Mouse (Mus musculus) myocyte (in vitro differentiated cells): Measurements from ENCODE around the gene Foxr1. TPM values are rescaled to one million over a fixed set of nuclear protein-coding genes. Genes with fewer than 3 reads are reported as not detected.
A peak's percentile ranks its signal among the peaks of the same experiment; 100 is the strongest.

Source experiments
- H3K27me3 ChIP-seq: one replicate; pipeline ENCODE4 v1.6.1; 2011; ENCODE audit not compliant: control insufficient read depth, insufficient read depth, insufficient read length
- H3K36me3 ChIP-seq: one replicate; pipeline ENCODE4 v1.6.1; 2011; ENCODE audit not compliant: control insufficient read depth, insufficient read depth
- H3K4me2 ChIP-seq: one replicate; pipeline ENCODE4 v1.6.1; 2011; ENCODE audit warnings: low read depth, control low read depth
- H3K4me3 ChIP-seq: one replicate; pipeline ENCODE4 v1.5.1; 2011; ENCODE audit warnings: mild to moderate bottlenecking, control low read depth, moderate library complexity
- H3K79me2 ChIP-seq: one replicate; pipeline ENCODE4 v1.6.1; 2011; ENCODE audit not compliant: control insufficient read depth, insufficient read depth
- H3ac ChIP-seq: one replicate; pipeline ENCODE4 v1.6.1; 2011; ENCODE audit not compliant: control insufficient read depth, insufficient read length
- CEBPB ChIP-seq: IDR thresholded peaks from 2 replicates; pipeline ENCODE4 v1.6.1; 2011; ENCODE audit warnings: mild to moderate bottlenecking, moderate library complexity; ENCODE audit not compliant: poor library complexity, insufficient read depth, severe bottlenecking
- E2F4 ChIP-seq: IDR thresholded peaks from one replicate; pipeline ENCODE4 v1.6.1; 2011; ENCODE audit warnings: mild to moderate bottlenecking, control low read depth, moderate library complexity; ENCODE audit not compliant: insufficient read depth
- MAX ChIP-seq: IDR thresholded peaks from one replicate; pipeline ENCODE4 v1.6.1; 2011; ENCODE audit warnings: low read depth, mild to moderate bottlenecking, control low read depth
- MYOD1 ChIP-seq, 3 experiments: IDR thresholded peaks; one replicate each; pipeline ENCODE4 v1.6.1; 2011; ENCODE audit warnings: control low read depth in 2 of 3, low read depth in 2 of 3, mild to moderate bottlenecking in 2 of 3, moderate library complexity in 1 of 3; ENCODE audit not compliant: insufficient read length in 2 of 3, control insufficient read depth in 1 of 3
- MYOG ChIP-seq, 3 experiments: IDR thresholded peaks; one replicate each; pipeline ENCODE4 v1.6.1; 2011; ENCODE audit warnings: control low read depth in 2 of 3, low read depth in 2 of 3, mild to moderate bottlenecking in 2 of 3; ENCODE audit not compliant: insufficient read length in 2 of 3, control insufficient read depth in 1 of 3, insufficient read depth in 1 of 3
- POLR2A ChIP-seq: IDR thresholded peaks from one replicate; pipeline ENCODE4 v1.6.1; 2011; ENCODE audit warnings: low read depth, mild to moderate bottlenecking, control low read depth, moderate library complexity; ENCODE audit not compliant: insufficient read length
- POLR2AphosphoS2 ChIP-seq: IDR thresholded peaks from one replicate; pipeline ENCODE4 v1.6.1; 2011; ENCODE audit warnings: low read depth, control low read depth; ENCODE audit not compliant: insufficient read length
- REST ChIP-seq: IDR thresholded peaks from one replicate; pipeline ENCODE4 v1.6.1; 2011; ENCODE audit warnings: mild to moderate bottlenecking, control low read depth, moderate library complexity; ENCODE audit not compliant: insufficient read depth, insufficient read length
- SRF ChIP-seq: IDR thresholded peaks from one replicate; pipeline ENCODE4 v1.6.1; 2011; ENCODE audit warnings: low read depth; ENCODE audit not compliant: control insufficient read depth, insufficient read length
- TCF12 ChIP-seq: IDR thresholded peaks from one replicate; pipeline ENCODE4 v1.6.1; 2011; ENCODE audit warnings: mild to moderate bottlenecking, control low read depth; ENCODE audit not compliant: poor library complexity, insufficient read depth, severe bottlenecking
- TCF3 ChIP-seq: IDR thresholded peaks from one replicate; pipeline ENCODE4 v1.6.1; 2011; ENCODE audit warnings: low read depth, control low read depth; ENCODE audit not compliant: insufficient read length
- USF1 ChIP-seq: IDR thresholded peaks from one replicate; pipeline ENCODE4 v1.6.1; 2011; ENCODE audit warnings: low read depth, mild to moderate bottlenecking, control low read depth, moderate library complexity
- polyA plus RNA-seq: library from polyadenylated mRNA; unstranded; fragments of >200 nt; fragmentation: generic; extraction: Trizol; gene quantifications from one replicate; pipeline ENCODE4 v1.2.1, GENCODE M21; 2012; ENCODE audit warnings: missing spikeins

Foxr1 gene
- not detected for polyA plus RNA-seq

- no peaks in the 10 kb centered on the region for H3K36me3 ChIP-seq
- no peak within 1 kb of the TSS for H3K4me3 ChIP-seq
- TF ChIP-seq TCF3 = no peak
- TF ChIP-seq POLR2A = no peak
- no peak for TF ChIP-seq MAX
- no peak for TF ChIP-seq USF1
- no peak for TF ChIP-seq REST
- TF ChIP-seq E2F4 = no peak
- TF ChIP-seq SRF = no peak
- no peak for TF ChIP-seq TCF12
- TF ChIP-seq MYOG (IDR thresholded peaks at IDR 0.05; ENCODE audit: control insufficient read depth in 1 of 3, insufficient read depth in 1 of 3, insufficient read length in 2 of 3, low read depth in 2 of 3) = no peak
- no peak for TF ChIP-seq CEBPB
- no peak for TF ChIP-seq POLR2AphosphoS2
- no peak for TF ChIP-seq MYOD1 (IDR thresholded peaks at IDR 0.05; ENCODE audit: control insufficient read depth in 1 of 3, insufficient read length in 2 of 3, low read depth in 2 of 3)
- H3K4me2 ChIP-seq = no peak within 1 kb of the TSS
- no peaks in the 10 kb centered on the region for H3K79me2 ChIP-seq
- H3K27me3 ChIP-seq = no peaks in the 10 kb centered on the region
- no peak within 1 kb of the TSS for H3ac ChIP-seq
Measured at GRCm38 (mm10) chr9:44440961-44441360, at the start of gene Foxr1. Gene Foxr1 (minus strand): TSS chr9:44441136.

GRCm38 (mm10) chr9:44490086-44490967, 49.4 kb upstream of the Foxr1 start:
- Histone ChIP-seq H3K27me3 (no peaks in the 10 kb centered on the region), H3K36me3 (no peaks in the 10 kb centered on the region), H3K79me2 (peaks cover 94% of the 10 kb centered on the region), H3K4me2 (peak overlapping the region; percentile 100), H3K4me3 (no peak overlapping the region), H3ac (no peak overlapping the region)
- TF ChIP-seq E2F4 (no peak), REST (no peak), SRF (no peak)

GRCm38 (mm10) chr9:44489651-44490085, 48.7 kb upstream of the Foxr1 start:
- H3ac ChIP-seq = no peak overlapping the region
- no peak overlapping the region for H3K4me3 ChIP-seq
- no peaks in the 10 kb centered on the region for H3K36me3 ChIP-seq
- H3K4me2 ChIP-seq = peak overlapping the region; percentile 100
- TF ChIP-seq TCF3 = no peak
- TF ChIP-seq MYOD1 (IDR thresholded peaks at IDR 0.05; ENCODE audit: control insufficient read depth in 1 of 3, insufficient read length in 2 of 3, low read depth in 2 of 3) = no peak
- TF ChIP-seq USF1 = no peak
- TF ChIP-seq SRF = no peak
- no peak for TF ChIP-seq MYOG (IDR thresholded peaks at IDR 0.05; ENCODE audit: control insufficient read depth in 1 of 3, insufficient read depth in 1 of 3, insufficient read length in 2 of 3, low read depth in 2 of 3)
- no peak for TF ChIP-seq E2F4
- TF ChIP-seq POLR2AphosphoS2 = no peak
- TF ChIP-seq CEBPB = no peak
- TF ChIP-seq POLR2A = no peak
- TF ChIP-seq TCF12 = no peak
- no peak for TF ChIP-seq REST
- TF ChIP-seq MAX = no peak
- peaks cover 96% of the 10 kb centered on the region for H3K79me2 ChIP-seq
- H3K27me3 ChIP-seq = no peaks in the 10 kb centered on the region

GRCm38 (mm10) chr9:44488855-44489381, 48.0 kb upstream of the Foxr1 start:
- TF ChIP-seq POLR2A (no peak), MYOD1 (IDR thresholded peaks at IDR 0.05; ENCODE audit: control insufficient read depth in 1 of 3, insufficient read length in 2 of 3, low read depth in 2 of 3) (no peak), CEBPB (no peak), MAX (no peak), USF1 (no peak), MYOG (IDR thresholded peaks at IDR 0.05; ENCODE audit: control insufficient read depth in 1 of 3, insufficient read depth in 1 of 3, insufficient read length in 2 of 3, low read depth in 2 of 3) (no peak), TCF3 (no peak), SRF (no peak), POLR2AphosphoS2 (no peak), E2F4 (no peak), REST (no peak), TCF12 (no peak)
- no peak overlapping the region for H3K4me3 ChIP-seq
- H3K4me2 ChIP-seq = peak overlapping the region; percentile 100
- no peaks in the 10 kb centered on the region for H3K36me3 ChIP-seq
- no peak overlapping the region for H3ac ChIP-seq
- H3K79me2 ChIP-seq = peaks cover 97% of the 10 kb centered on the region
- no peaks in the 10 kb centered on the region for H3K27me3 ChIP-seq
